Mouse (Mus musculus) forebrain, embryonic 13.5 days (tissue): ENCODE data around the gene Nnmt. TPM values are rescaled to one million over a fixed set of nuclear protein-coding genes. Genes with fewer than 3 reads are reported as not detected.

Source experiments
- ATAC-seq: fragments of 200-750 bp; cut with Nextera tagmentation; 2 replicates; pipeline ENCODE4 v1.8.0; 2017
- H3K27ac ChIP-seq: fragments of 300-500 bp; sonication (generic); 2 replicates; pipeline ENCODE4 v1.5.1; 2015; ENCODE audit warnings: inconsistent platforms, mild to moderate bottlenecking, moderate library complexity
- H3K27me3 ChIP-seq: fragments of 300-500 bp; sonication (generic); 2 replicates; pipeline ENCODE4 v1.6.1; 2015; ENCODE audit warnings: mild to moderate bottlenecking, inconsistent platforms
- H3K36me3 ChIP-seq: fragments of 300-500 bp; sonication (generic); 2 replicates; pipeline ENCODE4 v1.6.1; 2015; ENCODE audit warnings: mild to moderate bottlenecking, inconsistent platforms; ENCODE audit not compliant: poor library complexity, severe bottlenecking
- H3K4me1 ChIP-seq: fragments of 300-500 bp; sonication (generic); 2 replicates; pipeline ENCODE4 v1.6.1; 2015; ENCODE audit warnings: inconsistent platforms
- H3K4me2 ChIP-seq: fragments of 300-500 bp; sonication (generic); 2 replicates; pipeline ENCODE4 v1.6.1; 2015; ENCODE audit warnings: inconsistent platforms, mild to moderate bottlenecking, moderate library complexity
- H3K4me3 ChIP-seq: fragments of 300-500 bp; sonication (generic); 2 replicates; pipeline ENCODE4 v1.5.1; 2015; ENCODE audit warnings: mild to moderate bottlenecking, inconsistent platforms
- H3K9ac ChIP-seq: fragments of 300-500 bp; sonication (generic); 2 replicates; pipeline ENCODE4 v1.6.1; 2015; ENCODE audit warnings: mild to moderate bottlenecking, inconsistent platforms
- H3K9me3 ChIP-seq: fragments of 300-500 bp; sonication (generic); replicated peaks from 2 replicates; pipeline ENCODE4 v1.6.1; 2016; ENCODE audit warnings: inconsistent platforms
- WGBS: fragments of 180-500 bp; shearing (Covaris S2); methylation state at CpG from one replicate; pipeline ENCODE4 v1.1.7; 2015; 5-methylcytosine and 5-hydroxymethylcytosine counted together
- polyA plus RNA-seq: library from polyadenylated mRNA; unstranded; fragments of >200 nt; fragmentation: Nextera tagmentation; extraction: Ambion mirVana; gene quantifications from 2 replicates; pipeline ENCODE4 v1.2.1, GENCODE M21; 2015

The Nnmt gene
- polyA plus RNA-seq, 1 experiment from 2014 or later, result not detected

DNA sequence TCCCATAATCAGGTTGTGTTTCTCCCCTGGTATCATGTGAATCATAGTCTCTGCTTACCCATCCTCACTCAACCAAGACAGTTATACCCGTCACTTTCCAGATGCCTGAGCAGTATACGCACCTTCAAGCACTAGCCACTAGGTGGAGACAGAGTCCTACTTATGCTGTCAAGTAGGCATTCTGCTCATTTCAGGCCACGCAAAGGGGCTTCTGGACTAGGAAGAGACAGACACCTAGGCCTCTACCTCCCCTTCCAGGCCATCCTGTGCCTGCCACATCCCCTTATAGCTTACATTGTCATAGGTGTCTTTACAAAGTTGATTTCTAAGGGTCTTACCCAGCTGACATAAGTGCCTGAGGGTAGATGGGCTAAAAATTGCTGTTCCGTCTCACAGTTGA, 41.3 kb upstream of the Nnmt start:
- H3K4me1 ChIP-seq, result peaks cover 33% of the 10 kb centered on the region
- no peak overlapping the region for H3K4me2 ChIP-seq
- H3K27ac ChIP-seq, result no peak overlapping the region
- no peak overlapping the region for H3K4me3 ChIP-seq
- H3K36me3 ChIP-seq, result no peaks in the 10 kb centered on the region
- WGBS, result 22% methylated on average over 4 of the region's 4 CpGs
- peak; percentile 70 for ATAC-seq
- H3K9ac ChIP-seq, result no peak overlapping the region
- peaks cover 8% of the 10 kb centered on the region; the same call in 1 of the 2 replicates for H3K9me3 ChIP-seq
- H3K27me3 ChIP-seq, result peaks cover 35% of the 10 kb centered on the region

GRCm38 (mm10) chr9:48645648-48646126, 40.7 kb upstream of the Nnmt start:
- Histone ChIP-seq H3K27me3 (peaks cover 29% of the 10 kb centered on the region), H3K4me3 (no peak overlapping the region), H3K9me3 (peaks cover 8% of the 10 kb centered on the region; the same call in 1 of the 2 replicates), H3K4me2 (no peak overlapping the region), H3K9ac (no peak overlapping the region), H3K4me1 (peaks cover 33% of the 10 kb centered on the region), H3K27ac (no peak overlapping the region), H3K36me3 (no peaks in the 10 kb centered on the region)
- WGBS, result 54% methylated on average over 4 of the region's 4 CpGs
- no peak for ATAC-seq

DNA sequence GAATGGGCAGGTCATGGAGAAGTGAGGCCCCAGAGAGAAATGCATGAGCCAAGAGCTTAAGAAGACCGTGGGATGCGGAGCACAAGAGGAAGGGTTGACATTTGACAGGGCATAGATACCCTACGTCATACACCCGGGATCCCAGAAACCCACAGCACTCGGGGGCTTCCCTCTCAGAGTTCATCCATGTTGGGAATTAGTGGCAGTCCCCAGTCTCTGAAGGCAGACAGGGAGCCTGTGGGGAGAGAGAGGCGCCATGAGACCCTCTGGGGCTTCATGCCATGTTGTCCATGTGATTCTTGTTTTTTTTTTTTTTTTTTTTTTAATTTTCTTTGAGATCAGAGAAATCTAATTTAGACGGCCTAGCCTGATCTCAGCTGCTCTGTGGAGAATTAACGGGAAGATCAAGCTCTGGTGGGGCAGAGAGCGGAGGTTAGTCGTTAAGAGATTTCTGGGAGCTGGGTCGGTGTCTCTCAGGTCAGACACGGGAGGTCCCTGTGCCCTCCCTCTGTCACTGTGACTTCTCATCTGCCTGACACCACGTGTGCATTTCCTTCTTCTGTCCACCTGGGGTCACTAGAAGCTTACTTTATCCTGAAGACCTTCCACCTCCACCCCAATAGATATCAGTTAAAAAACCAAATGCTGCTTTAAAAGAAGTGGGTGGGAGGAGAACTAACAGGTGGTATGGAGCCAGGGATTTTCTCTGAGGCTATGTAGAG, 40.1 kb upstream of the Nnmt start:
- H3K9ac ChIP-seq, result no peak overlapping the region
- no peak overlapping the region for H3K27ac ChIP-seq
- H3K36me3 ChIP-seq, result no peaks in the 10 kb centered on the region
- H3K4me1 ChIP-seq, result peaks cover 30% of the 10 kb centered on the region
- H3K4me2 ChIP-seq, result no peak overlapping the region
- no peak overlapping the region for H3K4me3 ChIP-seq
- ATAC-seq, result no peak
- 50% methylated on average over 13 of the region's 13 CpGs for WGBS
- peaks cover 24% of the 10 kb centered on the region for H3K27me3 ChIP-seq
- H3K9me3 ChIP-seq, result peaks cover 8% of the 10 kb centered on the region; the same call in 1 of the 2 replicates

GRCm38 (mm10) chr9:48644376-48644775, 39.4 kb upstream of the Nnmt start:
- no peak overlapping the region for H3K4me2 ChIP-seq
- H3K27me3 ChIP-seq, result peaks cover 22% of the 10 kb centered on the region
- H3K9ac ChIP-seq, result no peak overlapping the region
- no peak for ATAC-seq
- no peak overlapping the region for H3K4me3 ChIP-seq
- WGBS, result 86% methylated on average over 3 of the region's 3 CpGs
- H3K4me1 ChIP-seq, result peaks cover 23% of the 10 kb centered on the region
- no peaks in the 10 kb centered on the region for H3K36me3 ChIP-seq
- peaks cover 8% of the 10 kb centered on the region; the same call in 1 of the 2 replicates for H3K9me3 ChIP-seq
- no peak overlapping the region for H3K27ac ChIP-seq

DNA sequence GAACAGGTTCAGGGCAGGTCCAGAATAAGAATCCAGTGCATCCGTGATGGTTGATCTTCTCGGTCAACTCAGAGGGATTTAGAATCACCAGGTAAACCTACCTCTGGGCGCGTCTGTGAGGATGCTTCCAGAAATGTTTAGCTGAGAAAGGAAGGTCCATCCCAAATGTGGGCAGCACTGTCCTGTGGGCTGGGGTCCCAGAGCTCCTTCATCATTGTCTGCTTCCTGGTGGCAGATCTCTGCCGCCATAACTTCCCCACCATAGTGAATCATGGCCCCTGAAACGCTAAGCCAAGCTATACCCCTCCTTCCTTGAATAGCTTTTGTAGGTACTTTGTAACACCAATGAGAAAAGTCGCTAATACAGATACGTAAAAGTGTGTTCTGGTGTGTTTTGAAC, 36.7 kb upstream of the Nnmt start:
- H3K27ac ChIP-seq, result no peak overlapping the region
- 96% methylated on average over 8 of the region's 8 CpGs for WGBS
- H3K4me3 ChIP-seq, result no peak overlapping the region
- ATAC-seq, result no peak
- peaks cover 8% of the 10 kb centered on the region; the same call in 1 of the 2 replicates for H3K9me3 ChIP-seq
- H3K36me3 ChIP-seq, result no peaks in the 10 kb centered on the region
- no peaks in the 10 kb centered on the region for H3K4me1 ChIP-seq
- H3K9ac ChIP-seq, result no peak overlapping the region
- no peak overlapping the region for H3K4me2 ChIP-seq
- peaks cover 13% of the 10 kb centered on the region for H3K27me3 ChIP-seq

GRCm38 (mm10) chr9:48640881-48641280, 35.9 kb upstream of the Nnmt start:
- ATAC-seq, result no peak
- Histone ChIP-seq H3K36me3 (no peaks in the 10 kb centered on the region), H3K4me2 (no peak overlapping the region), H3K9me3 (peaks cover 8% of the 10 kb centered on the region; the same call in 1 of the 2 replicates), H3K4me1 (no peaks in the 10 kb centered on the region), H3K4me3 (no peak overlapping the region), H3K27ac (no peak overlapping the region), H3K9ac (no peak overlapping the region), H3K27me3 (peaks cover 17% of the 10 kb centered on the region)
- 88% methylated on average over 8 of the region's 8 CpGs for WGBS

DNA sequence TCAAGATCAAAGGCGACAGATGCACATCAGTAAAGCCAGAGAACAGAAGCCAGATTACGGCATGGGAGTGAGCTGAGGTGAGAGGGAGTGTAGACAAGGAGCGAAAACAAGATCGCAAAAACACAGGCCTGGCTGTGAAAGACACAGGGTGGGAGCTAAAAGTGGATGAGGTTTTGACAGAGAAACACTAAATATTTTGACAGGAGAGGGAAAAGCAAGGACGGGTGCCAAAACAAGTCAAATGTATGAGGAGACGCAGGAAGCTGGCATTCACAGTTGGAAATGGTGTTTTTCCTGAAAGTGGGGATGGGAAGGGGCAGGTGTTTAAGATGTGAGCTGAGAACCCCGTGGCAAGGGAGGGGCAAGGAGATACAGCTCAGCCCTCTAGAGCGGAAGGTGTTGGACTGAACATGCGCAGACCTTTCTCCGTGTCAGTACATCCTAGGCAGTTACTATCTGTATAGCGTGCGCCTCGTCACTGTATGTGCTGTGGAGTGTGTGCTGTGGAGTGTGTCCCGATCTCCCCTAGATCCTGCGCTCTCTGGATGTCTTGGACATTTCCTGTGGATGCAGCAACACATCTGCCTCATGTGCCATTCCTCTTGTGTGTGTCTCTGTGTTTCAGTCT, 33.3 kb upstream of the Nnmt start:
- no peak overlapping the region for H3K4me2 ChIP-seq
- no peaks in the 10 kb centered on the region for H3K36me3 ChIP-seq
- no peak overlapping the region for H3K9ac ChIP-seq
- no peak overlapping the region for H3K27ac ChIP-seq
- no peaks in the 10 kb centered on the region for H3K9me3 ChIP-seq
- H3K4me1 ChIP-seq, result no peaks in the 10 kb centered on the region
- H3K27me3 ChIP-seq, result peaks cover 24% of the 10 kb centered on the region
- H3K4me3 ChIP-seq, result no peak overlapping the region
- WGBS, result 62% methylated on average over 15 of the region's 15 CpGs
- peak; percentile 63; the same call in 1 of the 2 replicates for ATAC-seq

- Histone ChIP-seq H3K27me3 (peaks cover 24% of the 10 kb centered on the region), H3K9me3 (no peaks in the 10 kb centered on the region), H3K4me1 (no peaks in the 10 kb centered on the region), H3K9ac (no peak overlapping the region), H3K4me3 (no peak overlapping the region), H3K4me2 (no peak overlapping the region), H3K27ac (no peak overlapping the region), H3K36me3 (no peaks in the 10 kb centered on the region)
- no peak for ATAC-seq
- 94% methylated on average over 7 of the region's 7 CpGs for WGBS
Observed at GRCm38 (mm10) chr9:48637161-48637560, 32.2 kb upstream of the Nnmt start.

DNA sequence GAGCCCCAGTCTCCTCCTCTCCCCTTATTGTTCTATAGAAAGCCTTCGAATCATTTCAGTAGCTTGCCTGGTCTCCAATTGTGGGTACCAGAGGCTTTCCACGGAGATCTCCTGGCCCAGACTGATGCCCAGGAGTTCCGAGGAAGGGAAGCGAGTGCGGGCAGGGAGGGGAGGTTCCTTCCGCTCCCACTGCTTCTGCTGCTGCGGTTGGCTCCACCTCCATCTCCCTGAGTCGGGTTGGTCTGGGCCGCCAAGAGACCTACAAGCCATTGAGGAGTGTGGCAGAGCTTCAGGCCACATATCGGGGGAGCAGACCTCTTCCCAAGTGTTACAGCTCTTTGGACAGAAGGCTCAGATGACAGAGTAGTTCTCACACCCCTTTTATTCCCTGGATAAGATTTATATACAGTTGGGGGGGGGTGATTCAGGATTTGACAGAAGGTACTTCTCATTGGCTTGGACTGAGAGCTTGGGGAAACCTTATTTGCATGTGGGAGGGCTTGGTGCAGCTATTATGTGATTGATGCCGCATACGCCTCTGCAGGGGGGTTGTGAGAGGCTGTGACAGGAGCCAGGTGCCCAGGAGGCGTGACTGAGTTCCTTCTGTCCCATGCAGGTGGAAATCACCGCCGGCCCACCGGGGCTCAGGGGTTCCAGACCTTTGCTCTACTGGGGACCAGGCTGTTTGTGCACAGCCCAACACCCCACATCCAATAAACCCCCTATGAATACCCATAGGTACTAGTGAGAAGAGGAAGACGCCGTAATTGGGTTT, 30.8 kb upstream of the Nnmt start:
- Histone ChIP-seq H3K4me3 (no peak overlapping the region), H3K36me3 (no peaks in the 10 kb centered on the region), H3K4me2 (no peak overlapping the region), H3K27ac (no peak overlapping the region), H3K9me3 (no peaks in the 10 kb centered on the region), H3K4me1 (no peaks in the 10 kb centered on the region), H3K9ac (no peak overlapping the region), H3K27me3 (peaks cover 27% of the 10 kb centered on the region)
- 54% methylated on average over 18 of the region's 18 CpGs for WGBS
- no peak for ATAC-seq

DNA sequence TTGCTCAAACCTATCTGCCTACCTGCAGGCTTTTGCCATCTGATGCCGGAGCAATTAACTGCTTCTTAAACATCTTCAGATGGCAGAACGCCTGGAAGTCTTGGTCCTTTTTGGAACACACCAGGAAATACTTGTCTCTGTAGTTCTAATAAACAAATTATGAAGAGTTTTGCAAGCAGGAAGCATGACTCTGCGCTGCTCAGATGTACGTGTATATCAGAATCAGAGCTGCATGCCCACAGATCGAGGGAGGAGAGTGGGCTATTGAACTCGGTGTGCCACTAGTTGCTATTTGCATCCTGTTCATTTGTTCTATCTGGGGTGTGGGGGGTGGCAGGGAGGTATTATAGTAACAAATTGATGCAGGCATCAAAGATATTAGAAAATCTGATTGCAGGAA, 28.2 kb upstream of the Nnmt start:
- Histone ChIP-seq H3K36me3 (no peaks in the 10 kb centered on the region), H3K4me1 (no peaks in the 10 kb centered on the region)

GRCm38 (mm10) chr9:48619268-48619667, 14.3 kb upstream of the Nnmt start:
- Histone ChIP-seq H3K4me3 (no peak overlapping the region), H3K4me1 (no peaks in the 10 kb centered on the region), H3K4me2 (no peak overlapping the region), H3K9ac (no peak overlapping the region), H3K27ac (no peak overlapping the region), H3K36me3 (no peaks in the 10 kb centered on the region), H3K9me3 (no peaks in the 10 kb centered on the region), H3K27me3 (0 out of 2 replicates have a peak, but pooled peaks cover 3% of the 10 kb centered on the region)
- 77% methylated on average over 1 of the region's 1 CpGs for WGBS
- ATAC-seq, result no peak

More for the DNA sequence above, 28.2 kb upstream of the Nnmt start:
- 81% methylated on average over 6 of the region's 6 CpGs for WGBS
- Histone ChIP-seq H3K9ac (no peak overlapping the region), H3K9me3 (no peaks in the 10 kb centered on the region), H3K27me3 (peaks cover 27% of the 10 kb centered on the region), H3K4me2 (no peak overlapping the region), H3K4me3 (no peak overlapping the region), H3K27ac (no peak overlapping the region)
- no peak for ATAC-seq

DNA sequence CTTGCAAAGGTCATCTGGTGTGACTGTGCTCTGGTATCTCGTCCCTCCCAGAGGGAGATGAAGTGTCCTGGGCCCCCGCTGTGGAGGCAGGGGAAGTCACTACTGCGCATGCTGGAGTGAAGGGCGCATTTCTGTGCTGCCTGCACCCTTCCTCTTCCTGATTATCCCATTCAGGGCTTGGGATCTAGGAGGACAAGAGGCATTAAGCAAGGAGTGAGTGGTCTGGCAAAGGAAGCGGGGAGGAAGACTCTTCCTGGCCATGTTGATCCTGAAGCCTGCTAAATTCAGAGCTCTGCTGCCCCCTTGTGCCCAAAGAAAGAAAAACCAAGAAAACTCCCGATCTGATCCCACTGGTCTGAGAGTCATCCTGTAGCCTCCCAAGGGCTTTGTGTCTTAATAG, 13.6 kb upstream of the Nnmt start:
- 32% methylated on average over 6 of the region's 6 CpGs for WGBS
- Histone ChIP-seq H3K9ac (no peak overlapping the region), H3K9me3 (no peaks in the 10 kb centered on the region), H3K27ac (no peak overlapping the region), H3K4me3 (no peak overlapping the region), H3K36me3 (no peaks in the 10 kb centered on the region), H3K4me1 (no peaks in the 10 kb centered on the region), H3K27me3 (0 out of 2 replicates have a peak, but pooled peaks cover 3% of the 10 kb centered on the region), H3K4me2 (0 out of 2 replicates have a peak overlapping the region, but pooled peaks have one; percentile 19)
- ATAC-seq, result peak; percentile 53
